Mouse (Mus musculus): ENCODE measurements around the gene Sec22a. TPM values are rescaled to one million over a fixed set of nuclear protein-coding genes. Genes with fewer than 3 reads are reported as not detected.

Sec22a gene
- polyA plus RNA-seq, 1 experiment from 2014 or later = 12.8 TPM

Other genes starting within 250 kb of the Sec22a start
- 0.03 TPM in 1 of 3 replicates, not detected in the others for gene Adcy5, start 209.0 kb downstream of the Sec22a start, polyA plus RNA-seq (2018)
- gene Pdia5, start 127.0 kb upstream of the Sec22a start, polyA plus RNA-seq (2018) = 1.8 to 4.2 TPM (median 2.0 TPM) in 3 replicates
- gene Sema5b, start 177.2 kb upstream of the Sec22a start, polyA plus RNA-seq (2018) = not detected in 3 replicates